16 mouse cellular contexts compared by ENCODE assay signal in the genomic region with DNA sequence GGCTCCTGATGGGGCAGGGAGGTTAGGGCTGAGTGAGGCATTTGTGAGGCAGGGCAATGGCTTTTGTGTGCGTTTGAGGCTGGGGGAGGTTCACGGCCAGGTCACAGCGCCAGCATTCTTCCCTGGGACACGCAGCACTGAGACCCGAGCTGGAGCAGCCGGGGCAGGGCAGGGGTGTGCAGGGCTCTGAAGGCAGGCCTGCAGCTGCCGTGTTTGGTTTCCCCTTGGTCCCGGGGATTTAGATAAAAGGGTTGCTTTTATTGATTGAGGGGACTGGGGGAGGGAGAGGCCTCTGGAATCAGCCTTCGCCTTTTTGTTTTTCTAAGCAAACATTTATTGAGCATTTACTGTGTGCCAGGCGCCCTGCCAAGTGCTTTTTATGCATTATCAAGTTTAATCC.
DNase-seq lines count a peak whose midpoint lies in the region; ATAC-seq and TF ChIP-seq lines count a peak whose summit lies in the region.
"Had no signal": no experiment of that assay in that cellular context is flagged by ENCODE, and none has a peak within 500 bp of the region (broad histone marks: within the 10 kb centered on the region; RNA-seq: fewer than 3 reads in every experiment).

No protein-coding gene starts in this region.

- H3K9me3 ChIP-seq in hindbrain, embryonic 10.5 days: no peaks in the 10 kb centered on the region
- no peaks in the 10 kb centered on the region for H3K9me3 ChIP-seq in hindbrain, embryonic 16.5 days (ENCODE audit: control insufficient read depth, low read length)
- H3K9me3 ChIP-seq in embryonic facial prominence, embryonic 10.5 days: no peaks in the 10 kb centered on the region
- H3K9me3 ChIP-seq: heart, embryonic 10.5 days had no signal

- DNase-seq in hindbrain, embryonic 10.5 days (ENCODE audit: low spot score): peak; percentile 44
- peak; percentile 63 for DNase-seq in ES-CJ7 (ENCODE audit: low read depth, low spot score)
- peak; percentile 79 for DNase-seq in embryonic facial prominence, embryonic 10.5 days (ENCODE audit: low spot score)
- peak; percentile 70 for DNase-seq in mesoderm, embryonic 11.5 days (ENCODE audit: low read depth, low spot score)
- no peak for DNase-seq in layer of hippocampus, adult 2 months (ENCODE audit: low spot score in 2 of 2)
- DNase-seq: adrenal gland, postnatal 36 days; B cell, adult 2 months; cerebellum, postnatal 14 days; thymus, postnatal 36 days had no signal

- peaks cover 15% of the 10 kb centered on the region; the same call in 1 of the 2 replicates for H3K27me3 ChIP-seq in hindbrain, embryonic 10.5 days (ENCODE audit: insufficient read depth, poor library complexity, severe bottlenecking)
- H3K27me3 ChIP-seq in hindbrain, embryonic 16.5 days (replicated peaks; ENCODE audit: control insufficient read depth, insufficient read depth, low read length): no peaks in the 10 kb centered on the region
- H3K27me3 ChIP-seq in embryonic facial prominence, embryonic 10.5 days (replicated peaks; ENCODE audit: low read depth, poor library complexity, severe bottlenecking): peaks cover 15% of the 10 kb centered on the region
- H3K27me3 ChIP-seq: Patski had no signal

- peaks cover 37% of the 10 kb centered on the region for H3K4me1 ChIP-seq in hindbrain, embryonic 10.5 days (replicated peaks)
- H3K4me1 ChIP-seq in hindbrain, embryonic 16.5 days (ENCODE audit: control insufficient read depth, insufficient read depth, low read depth, low read length): peaks cover 3% of the 10 kb centered on the region; the same call in 1 of the 2 replicates
- peaks cover 49% of the 10 kb centered on the region for H3K4me1 ChIP-seq in embryonic facial prominence, embryonic 10.5 days

- H3K4me2 ChIP-seq in hindbrain, embryonic 16.5 days (ENCODE audit: low read length): no peak overlapping the region
- H3K4me2 ChIP-seq: hindbrain, embryonic 14.5 days; liver, embryonic 11.5 days had no signal

- no peak for ATAC-seq in hindbrain, embryonic 16.5 days
- ATAC-seq in cerebellum, adult (ENCODE audit: insufficient number of reproducible peaks, low FRiP score, low TSS enrichment): no peak
- ATAC-seq in megakaryocyte progenitor cell, adult 5-6 weeks (replicated peaks; ENCODE audit: poor library complexity): no peak
- ATAC-seq: Patski had no signal

- no peak overlapping the region for H3K9ac ChIP-seq in hindbrain, embryonic 16.5 days (ENCODE audit: low read depth, low read length)
- H3K9ac ChIP-seq: hindbrain, embryonic 14.5 days had no signal

- no peaks in the 10 kb centered on the region for H3K36me3 ChIP-seq in hindbrain, embryonic 10.5 days
- no peaks in the 10 kb centered on the region for H3K36me3 ChIP-seq in hindbrain, embryonic 16.5 days (ENCODE audit: control insufficient read depth, insufficient read depth, low read length)
- no peaks in the 10 kb centered on the region for H3K36me3 ChIP-seq in embryonic facial prominence, embryonic 10.5 days (replicated peaks)
- H3K36me3 ChIP-seq: heart, embryonic 10.5 days had no signal

- no peak for TF ChIP-seq CTCF in layer of hippocampus, adult 2 months (conservative IDR thresholded peaks at IDR 0.05)

- WGBS in hindbrain, embryonic 10.5 days: 13% methylated on average over 10 of the region's 10 CpGs
- WGBS in hindbrain, embryonic 16.5 days: 15% methylated on average over 10 of the region's 10 CpGs
- 14% methylated on average over 10 of the region's 10 CpGs for WGBS in embryonic facial prominence, embryonic 10.5 days

- peak overlapping the region; percentile 53; the same call in 1 of the 2 replicates for H3K27ac ChIP-seq in hindbrain, embryonic 10.5 days
- H3K27ac ChIP-seq in hindbrain, embryonic 16.5 days (ENCODE audit: low read depth, low read length): no peak overlapping the region
- H3K27ac ChIP-seq in embryonic facial prominence, embryonic 10.5 days (replicated peaks): peak overlapping the region; percentile 77
- H3K27ac ChIP-seq in layer of hippocampus, adult 2 months: no peak overlapping the region
- H3K27ac ChIP-seq: heart, embryonic 10.5 days; hindbrain, embryonic 14.5 days had no signal

- no peak overlapping the region for H3K4me3 ChIP-seq in hindbrain, embryonic 10.5 days
- no peak overlapping the region for H3K4me3 ChIP-seq in hindbrain, embryonic 16.5 days (ENCODE audit: low read length)
- H3K4me3 ChIP-seq in embryonic facial prominence, embryonic 10.5 days: peak overlapping the region; percentile 16; the same call in 1 of the 2 replicates
- H3K4me3 ChIP-seq in layer of hippocampus, adult 2 months: no peak overlapping the region
- H3K4me3 ChIP-seq: heart, embryonic 10.5 days had no signal

Comparison
In these comparisons a context has a peak if more than half of its experiments do, and no peak if none do; other contexts are left out.
1. H3K27ac ChIP-seq: peak in hindbrain, embryonic 10.5 days (single experiment) and embryonic facial prominence, embryonic 10.5 days (single experiment); none in hindbrain, embryonic 16.5 days (single experiment) and layer of hippocampus, adult 2 months (single experiment).
2. DNase-seq: peak in hindbrain, embryonic 10.5 days (single experiment), ES-CJ7 (single experiment), embryonic facial prominence, embryonic 10.5 days (single experiment) and mesoderm, embryonic 11.5 days (single experiment); none in layer of hippocampus, adult 2 months (0 of 2).